Mouse (Mus musculus): ENCODE measurements at regions not wholly inside any gene's neighbourhood (a gene's known extent, or its start where the extent isn't known, plus 50 kb on each side); places are given as distances from the start of the nearest gene placed in this dataset.

- Histone ChIP-seq H3K27me3 (ENCODE audit: control insufficient read depth, insufficient read depth, low read length) (no peaks in the 10 kb centered on the region), H3K9me3 (ENCODE audit: control insufficient read depth, low read length) (no peaks in the 10 kb centered on the region)
These were observed 74.8 kb upstream of the Tle3 start for GRCm38 (mm10) chr9:61297385-61297784.

GRCm38 (mm10) chr9:61299873-61300560 is 72.1 kb upstream of the Tle3 start:
- Histone ChIP-seq H3K27ac (replicated peaks; ENCODE audit: low read depth, low read length) (no peak overlapping the region), H3K27me3 (ENCODE audit: control insufficient read depth, insufficient read depth, low read length) (no peaks in the 10 kb centered on the region), H3K4me1 (ENCODE audit: control insufficient read depth, insufficient read depth, low read length) (peaks cover 16% of the 10 kb centered on the region; the same call in 1 of the 2 replicates), H3K36me3 (ENCODE audit: control insufficient read depth, insufficient read depth, low read length) (no peaks in the 10 kb centered on the region), H3K9ac (ENCODE audit: low read depth, low read length, severe bottlenecking) (no peak overlapping the region), H3K4me3 (replicated peaks; ENCODE audit: low read length) (no peak overlapping the region), H3K4me2 (replicated peaks; ENCODE audit: low read depth, low read length, severe bottlenecking) (no peak overlapping the region), H3K9me3 (ENCODE audit: control insufficient read depth, low read length) (no peaks in the 10 kb centered on the region)
- no peak for ATAC-seq (ENCODE audit: low FRiP score, low read depth)
- no peak for DNase-seq (ENCODE audit: low spot score)
- TF ChIP-seq POLR2A (IDR thresholded peaks at IDR 0.05; ENCODE audit: borderline replicate concordance, extremely low read depth, insufficient read depth, insufficient read length), result no peak
- 61% methylated on average over 8 of the region's 8 CpGs for WGBS

More at GRCm38 (mm10) chr9:61297385-61297784, 74.8 kb upstream of the Tle3 start:
- Histone ChIP-seq H3K36me3 (ENCODE audit: control insufficient read depth, insufficient read depth, low read length) (no peaks in the 10 kb centered on the region), H3K4me1 (ENCODE audit: control insufficient read depth, insufficient read depth, low read length) (peaks cover 23% of the 10 kb centered on the region; the same call in 1 of the 2 replicates), H3K27ac (replicated peaks; ENCODE audit: low read depth, low read length) (no peak overlapping the region), H3K4me3 (replicated peaks; ENCODE audit: low read length) (no peak overlapping the region), H3K9ac (ENCODE audit: low read depth, low read length, severe bottlenecking) (no peak overlapping the region), H3K4me2 (replicated peaks; ENCODE audit: low read depth, low read length, severe bottlenecking) (no peak overlapping the region)
- WGBS, result 22% methylated on average over 4 of the region's 4 CpGs
- ATAC-seq (ENCODE audit: low FRiP score, low read depth) (no peak), DNase-seq (ENCODE audit: low spot score) (no peak)
- TF ChIP-seq POLR2A (IDR thresholded peaks at IDR 0.05; ENCODE audit: borderline replicate concordance, extremely low read depth, insufficient read depth, insufficient read length), result no peak

GRCm38 (mm10) chr9:61301070-61301469 is 71.1 kb upstream of the Tle3 start:
- DNase-seq (ENCODE audit: low spot score) (no peak), ATAC-seq (ENCODE audit: low FRiP score, low read depth) (no peak)
- no peak overlapping the region for H3K9ac ChIP-seq (ENCODE audit: low read depth, low read length, severe bottlenecking)
- no peak overlapping the region for H3K27ac ChIP-seq (replicated peaks; ENCODE audit: low read depth, low read length)
- peaks cover 16% of the 10 kb centered on the region; the same call in 1 of the 2 replicates for H3K4me1 ChIP-seq (ENCODE audit: control insufficient read depth, insufficient read depth, low read length)
- H3K27me3 ChIP-seq (ENCODE audit: control insufficient read depth, insufficient read depth, low read length), result no peaks in the 10 kb centered on the region
- 83% methylated on average over 8 of the region's 8 CpGs for WGBS
- H3K4me3 ChIP-seq (replicated peaks; ENCODE audit: low read length), result no peak overlapping the region
- TF ChIP-seq POLR2A (IDR thresholded peaks at IDR 0.05; ENCODE audit: borderline replicate concordance, extremely low read depth, insufficient read depth, insufficient read length), result no peak
- H3K9me3 ChIP-seq (ENCODE audit: control insufficient read depth, low read length), result no peaks in the 10 kb centered on the region
- H3K4me2 ChIP-seq (replicated peaks; ENCODE audit: low read depth, low read length, severe bottlenecking), result no peak overlapping the region
- no peaks in the 10 kb centered on the region for H3K36me3 ChIP-seq (ENCODE audit: control insufficient read depth, insufficient read depth, low read length)

- no peak overlapping the region for H3K4me3 ChIP-seq (replicated peaks; ENCODE audit: low read length)
- DNase-seq (ENCODE audit: low spot score), result no peak
- 26% methylated on average over 5 of the region's 5 CpGs for WGBS
- no peak overlapping the region for H3K9ac ChIP-seq (ENCODE audit: low read depth, low read length, severe bottlenecking)
- TF ChIP-seq POLR2A (IDR thresholded peaks at IDR 0.05; ENCODE audit: borderline replicate concordance, extremely low read depth, insufficient read depth, insufficient read length), result no peak
- H3K9me3 ChIP-seq (ENCODE audit: control insufficient read depth, low read length), result no peaks in the 10 kb centered on the region
- H3K4me2 ChIP-seq (replicated peaks; ENCODE audit: low read depth, low read length, severe bottlenecking), result no peak overlapping the region
- no peak for ATAC-seq (ENCODE audit: low FRiP score, low read depth)
- H3K27ac ChIP-seq (replicated peaks; ENCODE audit: low read depth, low read length), result no peak overlapping the region
- no peaks in the 10 kb centered on the region for H3K36me3 ChIP-seq (ENCODE audit: control insufficient read depth, insufficient read depth, low read length)
- H3K27me3 ChIP-seq (ENCODE audit: control insufficient read depth, insufficient read depth, low read length), result no peaks in the 10 kb centered on the region
- H3K4me1 ChIP-seq (ENCODE audit: control insufficient read depth, insufficient read depth, low read length), result peaks cover 6% of the 10 kb centered on the region; the same call in 1 of the 2 replicates
These were observed 69.4 kb upstream of the Tle3 start for GRCm38 (mm10) chr9:61302724-61303123.

- no peak overlapping the region for H3K4me2 ChIP-seq (replicated peaks; ENCODE audit: low read depth, low read length, severe bottlenecking)
- WGBS, result 68% methylated on average over 9 of the region's 9 CpGs
- no peak overlapping the region for H3K9ac ChIP-seq (ENCODE audit: low read depth, low read length, severe bottlenecking)
- no peaks in the 10 kb centered on the region for H3K36me3 ChIP-seq (ENCODE audit: control insufficient read depth, insufficient read depth, low read length)
- H3K27me3 ChIP-seq (ENCODE audit: control insufficient read depth, insufficient read depth, low read length), result no peaks in the 10 kb centered on the region; the same call in 1 of the 2 replicates
- H3K9me3 ChIP-seq (ENCODE audit: control insufficient read depth, low read length), result no peaks in the 10 kb centered on the region
- H3K4me3 ChIP-seq (replicated peaks; ENCODE audit: low read length), result no peak overlapping the region
- no peak for DNase-seq (ENCODE audit: low spot score)
- peaks cover 7% of the 10 kb centered on the region for H3K4me1 ChIP-seq (ENCODE audit: control insufficient read depth, insufficient read depth, low read length)
- no peak for TF ChIP-seq POLR2A (IDR thresholded peaks at IDR 0.05; ENCODE audit: borderline replicate concordance, extremely low read depth, insufficient read depth, insufficient read length)
- no peak for ATAC-seq (ENCODE audit: low FRiP score, low read depth)
- H3K27ac ChIP-seq (replicated peaks; ENCODE audit: low read depth, low read length), result no peak overlapping the region
These were observed 65.9 kb upstream of the Tle3 start for GRCm38 (mm10) chr9:61306306-61306705.
